Mouse (Mus musculus) liver, adult 2 months (tissue): Measurements from ENCODE around the gene Cpsf4.

Source experiments
- CTCF ChIP-seq: fragments of 200-500 bp; IDR thresholded peaks from 2 replicates; pipeline ENCODE4 v1.5.1; 2011; ENCODE audit warnings: low read depth, low read length, control low read depth
- POLR2A ChIP-seq: fragments of 200-500 bp; IDR thresholded peaks from 2 replicates; pipeline ENCODE4 v1.6.1; 2011; ENCODE audit warnings: low read length, control low read depth; ENCODE audit not compliant: insufficient read depth; ENCODE audit errors: extremely low read depth

GRCm38 (mm10) chr5:145123396-145123795 lies 43.6 kb upstream of the Cpsf4 start:
- TF ChIP-seq POLR2A (no peak), CTCF (no peak)
